Mouse (Mus musculus): Measurements from ENCODE around the gene Hnrnpm. TPM values are rescaled to one million over a fixed set of nuclear protein-coding genes. Genes with fewer than 3 reads are reported as not detected.

The Hnrnpm gene
- polyA plus RNA-seq, 1 experiment = 146 TPM

- TF ChIP-seq POLR2A (IDR thresholded peaks at IDR 0.05; ENCODE audit: extremely low read depth, insufficient read depth, low read length) = no peak
- no peak for TF ChIP-seq CTCF (IDR thresholded peaks at IDR 0.05; ENCODE audit: extremely low read depth, insufficient read depth, low read length)
- H3K27ac ChIP-seq (ENCODE audit: insufficient read depth, low read length) = no peak overlapping the region
- H3K4me1 ChIP-seq (ENCODE audit: control insufficient read depth, insufficient read depth, low read length) = peaks cover 9% of the 10 kb centered on the region
- no peak overlapping the region for H3K4me3 ChIP-seq (ENCODE audit: insufficient read depth, low read length)
Observed at GRCm38 (mm10) chr17:33678771-33679170, 7.9 kb downstream of the Hnrnpm start.

GRCm38 (mm10) chr17:33676086-33676485 is 10.6 kb downstream of the Hnrnpm start:
- Histone ChIP-seq H3K4me3 (ENCODE audit: insufficient read depth, low read length) (no peak overlapping the region), H3K27ac (ENCODE audit: insufficient read depth, low read length) (no peak overlapping the region), H3K4me1 (ENCODE audit: control insufficient read depth, insufficient read depth, low read length) (peaks cover 3% of the 10 kb centered on the region)
- no peak for TF ChIP-seq POLR2A (IDR thresholded peaks at IDR 0.05; ENCODE audit: extremely low read depth, insufficient read depth, low read length)
- TF ChIP-seq CTCF (IDR thresholded peaks at IDR 0.05; ENCODE audit: extremely low read depth, insufficient read depth, low read length) = no peak

- Histone ChIP-seq H3K27ac (ENCODE audit: insufficient read depth, low read length) (no peak overlapping the region), H3K4me1 (ENCODE audit: control insufficient read depth, insufficient read depth, low read length) (peaks cover 3% of the 10 kb centered on the region), H3K4me3 (ENCODE audit: insufficient read depth, low read length) (no peak overlapping the region)
- TF ChIP-seq CTCF (IDR thresholded peaks at IDR 0.05; ENCODE audit: extremely low read depth, insufficient read depth, low read length) = no peak
- TF ChIP-seq POLR2A (IDR thresholded peaks at IDR 0.05; ENCODE audit: extremely low read depth, insufficient read depth, low read length) = no peak
Observed at GRCm38 (mm10) chr17:33675452-33675851, 11.2 kb downstream of the Hnrnpm start.

GRCm38 (mm10) chr17:33673837-33674236 is 12.8 kb downstream of the Hnrnpm start:
- no peak for TF ChIP-seq POLR2A (IDR thresholded peaks at IDR 0.05; ENCODE audit: extremely low read depth, insufficient read depth, low read length)
- TF ChIP-seq CTCF (IDR thresholded peaks at IDR 0.05; ENCODE audit: extremely low read depth, insufficient read depth, low read length) = no peak
- Histone ChIP-seq H3K4me1 (ENCODE audit: control insufficient read depth, insufficient read depth, low read length) (peaks cover 3% of the 10 kb centered on the region), H3K27ac (ENCODE audit: insufficient read depth, low read length) (no peak overlapping the region)

GRCm38 (mm10) chr17:33669681-33670080 is 17.0 kb downstream of the Hnrnpm start:
- no peak overlapping the region for H3K4me3 ChIP-seq (ENCODE audit: insufficient read depth, low read length)
- TF ChIP-seq CTCF (IDR thresholded peaks at IDR 0.05; ENCODE audit: extremely low read depth, insufficient read depth, low read length) (no peak), POLR2A (IDR thresholded peaks at IDR 0.05; ENCODE audit: extremely low read depth, insufficient read depth, low read length) (no peak)
- H3K4me1 ChIP-seq (ENCODE audit: control insufficient read depth, insufficient read depth, low read length) = no peaks in the 10 kb centered on the region; the same call in 1 of the 2 replicates
- H3K27ac ChIP-seq (ENCODE audit: insufficient read depth, low read length) = no peak overlapping the region

More at GRCm38 (mm10) chr17:33673837-33674236, 12.8 kb downstream of the Hnrnpm start:
- H3K4me3 ChIP-seq (ENCODE audit: insufficient read depth, low read length) = no peak overlapping the region

GRCm38 (mm10) chr17:33666813-33667212 is 19.8 kb downstream of the Hnrnpm start:
- H3K27ac ChIP-seq (ENCODE audit: insufficient read depth, low read length) = no peak overlapping the region
- no peaks in the 10 kb centered on the region for H3K4me1 ChIP-seq (ENCODE audit: control insufficient read depth, insufficient read depth, low read length)
- TF ChIP-seq POLR2A (IDR thresholded peaks at IDR 0.05; ENCODE audit: extremely low read depth, insufficient read depth, low read length) (no peak), CTCF (IDR thresholded peaks at IDR 0.05; ENCODE audit: extremely low read depth, insufficient read depth, low read length) (no peak)
- H3K4me3 ChIP-seq (ENCODE audit: insufficient read depth, low read length) = no peak overlapping the region

GRCm38 (mm10) chr17:33649781-33650475 is 36.7 kb downstream of the Hnrnpm start:
- no peak overlapping the region for H3K27ac ChIP-seq (ENCODE audit: insufficient read depth, low read length)
- no peak for TF ChIP-seq POLR2A (IDR thresholded peaks at IDR 0.05; ENCODE audit: extremely low read depth, insufficient read depth, low read length)
- TF ChIP-seq CTCF (IDR thresholded peaks at IDR 0.05; ENCODE audit: extremely low read depth, insufficient read depth, low read length) = no peak
- H3K4me1 ChIP-seq (ENCODE audit: control insufficient read depth, insufficient read depth, low read length) = peaks cover 2% of the 10 kb centered on the region; the same call in 1 of the 2 replicates
- H3K4me3 ChIP-seq (ENCODE audit: insufficient read depth, low read length) = no peak overlapping the region

- Histone ChIP-seq H3K4me1 (ENCODE audit: control insufficient read depth, insufficient read depth, low read length) (peaks cover 2% of the 10 kb centered on the region; the same call in 1 of the 2 replicates), H3K27ac (ENCODE audit: insufficient read depth, low read length) (no peak overlapping the region), H3K4me3 (ENCODE audit: insufficient read depth, low read length) (no peak overlapping the region)
- TF ChIP-seq CTCF (IDR thresholded peaks at IDR 0.05; ENCODE audit: extremely low read depth, insufficient read depth, low read length) (no peak), POLR2A (IDR thresholded peaks at IDR 0.05; ENCODE audit: extremely low read depth, insufficient read depth, low read length) (no peak)
Observed at GRCm38 (mm10) chr17:33645073-33645472, 41.6 kb downstream of the Hnrnpm start.

- TF ChIP-seq CTCF (IDR thresholded peaks at IDR 0.05; ENCODE audit: extremely low read depth, insufficient read depth, low read length) (no peak), POLR2A (IDR thresholded peaks at IDR 0.05; ENCODE audit: extremely low read depth, insufficient read depth, low read length) (no peak)
- H3K4me3 ChIP-seq (ENCODE audit: insufficient read depth, low read length) = no peak overlapping the region
- H3K27ac ChIP-seq (ENCODE audit: insufficient read depth, low read length) = no peak overlapping the region
- H3K4me1 ChIP-seq (ENCODE audit: control insufficient read depth, insufficient read depth, low read length) = peaks cover 2% of the 10 kb centered on the region; the same call in 1 of the 2 replicates
Observed at GRCm38 (mm10) chr17:33644068-33644467, 42.6 kb downstream of the Hnrnpm start.

GRCm38 (mm10) chr17:33639743-33640142 is 46.9 kb downstream of the Hnrnpm start:
- no peaks in the 10 kb centered on the region; the same call in 1 of the 2 replicates for H3K4me1 ChIP-seq (ENCODE audit: control insufficient read depth, insufficient read depth, low read length)
- no peak overlapping the region for H3K4me3 ChIP-seq (ENCODE audit: insufficient read depth, low read length)
- TF ChIP-seq CTCF (IDR thresholded peaks at IDR 0.05; ENCODE audit: extremely low read depth, insufficient read depth, low read length) (no peak), POLR2A (IDR thresholded peaks at IDR 0.05; ENCODE audit: extremely low read depth, insufficient read depth, low read length) (no peak)
- no peak overlapping the region for H3K27ac ChIP-seq (ENCODE audit: insufficient read depth, low read length)
